Mouse (Mus musculus): ENCODE results near the gene Hdac5. TPM values are rescaled to one million over a fixed set of nuclear protein-coding genes. Genes with fewer than 3 reads are reported as not detected.

Hdac5 gene
- total and polyA plus RNA-seq, 2 experiments from 2014 or later = 69.4 to 170 TPM

DNA sequence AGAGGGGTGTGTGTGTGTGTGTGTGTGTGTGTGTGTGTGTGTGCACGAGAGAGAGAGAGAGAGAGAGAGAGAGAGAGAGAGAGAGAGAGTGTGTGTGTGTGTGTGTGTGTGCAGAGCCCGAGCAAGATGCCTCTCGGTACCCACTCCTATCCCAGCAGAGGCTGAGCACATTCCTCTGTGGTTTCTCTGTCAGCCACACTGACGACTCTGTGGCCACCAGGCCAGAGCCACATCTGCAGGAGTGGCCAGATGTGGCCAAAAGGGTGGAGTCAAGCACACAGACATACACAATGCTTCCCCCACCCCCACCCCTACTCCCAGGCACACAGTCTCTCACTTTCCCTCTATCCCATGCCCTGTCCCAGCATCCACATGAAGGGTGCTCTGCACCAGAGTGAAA, 21.1 kb downstream of the Hdac5 start:
- no peak for TF ChIP-seq CTCF (IDR thresholded peaks at IDR 0.05; ENCODE audit: low read depth)
- ATAC-seq = no peak
- Histone ChIP-seq H3K36me3 (ENCODE audit: insufficient read depth) (peaks cover 31% of the 10 kb centered on the region), H3K4me1 (ENCODE audit: insufficient read depth) (peaks cover 22% of the 10 kb centered on the region), H3K27ac (ENCODE audit: low read depth, low read length) (peak overlapping the region; percentile 81; the same call in 1 of the 2 replicates), H3K4me2 (ENCODE audit: low read depth) (no peak overlapping the region), H3K4me3 (ENCODE audit: low read depth, low read length) (no peak overlapping the region), H3K9me3 (ENCODE audit: low read length) (no peaks in the 10 kb centered on the region), H3K27me3 (ENCODE audit: insufficient read depth, low read length) (no peaks in the 10 kb centered on the region), H3K9ac (no peak overlapping the region)
- 42% methylated on average over 3 of the region's 4 CpGs for WGBS
- no peak for DNase-seq

DNA sequence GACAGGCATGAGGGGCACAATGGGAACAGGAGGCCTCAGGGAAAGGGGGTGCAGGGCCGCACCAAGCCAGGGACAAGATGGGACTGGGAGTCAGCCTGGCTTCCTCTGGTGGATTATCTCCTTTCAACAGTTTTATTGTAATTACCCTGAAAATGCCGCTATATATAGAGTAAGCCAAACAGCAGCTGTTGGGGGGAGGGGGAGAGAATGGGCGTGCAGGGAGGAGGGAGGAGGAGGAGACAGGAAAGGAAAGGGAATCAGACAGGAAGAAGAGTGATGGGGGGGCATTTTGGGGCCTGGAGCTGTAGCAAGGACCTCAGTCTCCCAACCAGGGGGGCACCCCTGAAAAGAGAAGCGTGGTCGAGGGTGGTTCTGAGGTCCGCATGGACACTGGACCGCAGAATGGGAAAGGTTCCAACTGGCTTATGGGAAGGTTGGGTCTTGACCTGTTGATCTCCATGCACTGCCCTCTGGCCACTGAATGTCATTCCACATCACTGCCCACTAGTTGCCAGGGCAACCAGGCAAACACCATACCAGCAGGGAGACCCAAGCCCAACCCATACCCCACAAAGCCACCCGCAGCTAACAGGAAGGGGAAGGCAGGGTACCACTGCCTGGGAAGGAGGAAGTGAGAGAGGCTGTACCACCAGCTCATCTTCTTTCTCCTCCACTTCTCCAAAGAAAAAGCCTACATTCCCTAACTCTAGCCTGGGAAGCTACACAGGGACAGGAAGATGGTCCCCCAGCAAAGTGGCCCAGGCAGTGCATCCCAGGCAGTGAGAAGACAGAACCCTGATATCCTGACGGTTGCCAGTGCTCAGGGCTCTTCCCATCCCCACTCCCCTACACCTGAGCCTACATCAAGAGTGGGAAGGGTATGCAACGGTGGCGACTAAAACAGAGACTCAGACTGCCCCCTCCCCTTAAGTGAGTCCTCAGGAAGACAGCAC, 21.9 kb downstream of the Hdac5 start:
- peak; percentile 77 for ATAC-seq
- H3K27me3 ChIP-seq (ENCODE audit: insufficient read depth, low read length) = no peaks in the 10 kb centered on the region
- H3K36me3 ChIP-seq (ENCODE audit: insufficient read depth) = peaks cover 35% of the 10 kb centered on the region
- 38% methylated on average over 11 of the region's 11 CpGs for WGBS
- H3K9me3 ChIP-seq (ENCODE audit: low read length) = no peaks in the 10 kb centered on the region
- 0 out of 2 replicates have a peak overlapping the region, but pooled peaks have one; percentile 22 for H3K9ac ChIP-seq
- peaks cover 22% of the 10 kb centered on the region for H3K4me1 ChIP-seq (ENCODE audit: insufficient read depth)
- peak overlapping the region; percentile 81 for H3K27ac ChIP-seq (ENCODE audit: low read depth, low read length)
- H3K4me2 ChIP-seq (ENCODE audit: low read depth) = no peak overlapping the region
- H3K4me3 ChIP-seq (ENCODE audit: low read depth, low read length) = no peak overlapping the region
- no peak for TF ChIP-seq CTCF (IDR thresholded peaks at IDR 0.05; ENCODE audit: low read depth)
- DNase-seq = peak; percentile 73

DNA sequence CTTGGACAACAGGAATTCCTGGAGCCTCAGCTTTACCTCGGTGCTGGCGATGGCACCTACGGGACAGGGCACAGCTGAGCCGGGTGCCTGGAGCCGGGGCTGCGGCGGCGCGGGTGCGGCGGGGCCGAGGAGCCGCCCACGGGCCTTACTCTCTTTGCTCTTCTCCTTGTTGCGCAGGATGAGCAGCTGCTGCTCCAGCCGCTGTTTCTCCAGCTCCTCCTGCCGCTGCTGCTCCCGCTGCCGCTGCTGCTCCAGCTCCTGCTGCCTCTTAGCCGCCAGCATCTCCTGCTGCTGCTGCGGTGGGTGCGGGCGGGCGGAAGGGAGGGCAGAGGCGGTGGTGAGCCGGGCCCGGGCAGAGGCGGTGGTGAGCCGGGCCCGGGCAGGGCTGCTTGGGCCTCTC, 23.5 kb downstream of the Hdac5 start:
- WGBS = 77% methylated on average over 30 of the region's 30 CpGs
- DNase-seq (no peak), ATAC-seq (no peak)
- Histone ChIP-seq H3K36me3 (ENCODE audit: insufficient read depth) (peaks cover 45% of the 10 kb centered on the region), H3K9ac (no peak overlapping the region), H3K4me3 (ENCODE audit: low read depth, low read length) (no peak overlapping the region), H3K9me3 (ENCODE audit: low read length) (no peaks in the 10 kb centered on the region), H3K4me2 (ENCODE audit: low read depth) (no peak overlapping the region), H3K27ac (ENCODE audit: low read depth, low read length) (peak overlapping the region; percentile 81; the same call in 1 of the 2 replicates), H3K4me1 (ENCODE audit: insufficient read depth) (peaks cover 16% of the 10 kb centered on the region), H3K27me3 (ENCODE audit: insufficient read depth, low read length) (no peaks in the 10 kb centered on the region)
- no peak for TF ChIP-seq CTCF (IDR thresholded peaks at IDR 0.05; ENCODE audit: low read depth)

DNA sequence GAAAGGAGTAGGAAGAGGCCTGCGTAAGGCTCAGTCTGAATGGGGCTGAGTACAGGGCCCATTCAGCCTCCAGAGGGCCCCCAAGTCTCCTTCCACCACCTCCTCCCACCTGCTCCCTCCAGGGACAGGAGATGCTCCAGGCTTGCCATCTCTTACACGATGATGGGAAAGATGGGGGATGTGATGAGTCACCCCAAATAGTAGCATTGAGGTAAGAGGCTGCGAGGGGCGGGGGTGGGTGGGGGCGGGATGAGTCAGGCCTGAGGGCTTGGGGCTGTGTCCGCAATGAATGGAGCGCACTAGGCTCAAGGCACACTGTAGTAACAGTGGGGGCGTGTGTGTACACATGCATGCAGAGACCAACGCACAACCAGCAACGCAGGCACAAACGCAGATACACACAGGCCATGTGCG, 28.6 kb downstream of the Hdac5 start:
- Histone ChIP-seq H3K27ac (ENCODE audit: low read depth, low read length) (no peak overlapping the region), H3K9ac (no peak overlapping the region), H3K27me3 (ENCODE audit: insufficient read depth, low read length) (no peaks in the 10 kb centered on the region), H3K4me1 (ENCODE audit: insufficient read depth) (no peaks in the 10 kb centered on the region), H3K9me3 (ENCODE audit: low read length) (no peaks in the 10 kb centered on the region), H3K36me3 (ENCODE audit: insufficient read depth) (peaks cover 96% of the 10 kb centered on the region), H3K4me3 (ENCODE audit: low read depth, low read length) (no peak overlapping the region), H3K4me2 (ENCODE audit: low read depth) (no peak overlapping the region)
- DNase-seq = no peak
- ATAC-seq = peak; percentile 66; the same call in 1 of the 2 replicates
- WGBS = 77% methylated on average over 12 of the region's 12 CpGs
- peak; percentile 43; the same call in 1 of the 2 replicates for TF ChIP-seq CTCF (IDR thresholded peaks at IDR 0.05; ENCODE audit: low read depth)

DNA sequence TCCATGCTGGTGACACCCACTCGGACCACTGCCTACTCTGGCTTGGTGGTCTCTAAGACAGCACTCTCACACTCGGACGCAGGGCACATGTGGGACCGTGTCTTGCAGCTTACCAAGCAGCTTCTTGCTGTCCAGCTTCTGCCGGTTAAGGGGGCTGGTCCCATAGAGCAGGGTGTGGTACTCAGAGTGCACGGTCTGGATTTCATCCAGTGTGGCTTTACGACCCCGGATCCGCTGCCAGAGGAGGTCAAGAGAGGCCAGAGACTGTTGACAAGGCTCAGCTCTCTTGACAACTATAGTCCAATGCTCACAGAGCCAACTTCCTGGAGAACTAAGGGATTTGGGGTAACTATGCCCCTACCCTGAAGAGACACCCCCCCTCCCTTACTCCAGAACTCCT, 30.1 kb downstream of the Hdac5 start:
- WGBS = 89% methylated on average over 9 of the region's 9 CpGs
- Histone ChIP-seq H3K9ac (no peak overlapping the region), H3K27me3 (ENCODE audit: insufficient read depth, low read length) (no peaks in the 10 kb centered on the region), H3K36me3 (ENCODE audit: insufficient read depth) (peaks cover 96% of the 10 kb centered on the region), H3K4me1 (ENCODE audit: insufficient read depth) (no peaks in the 10 kb centered on the region), H3K27ac (ENCODE audit: low read depth, low read length) (no peak overlapping the region), H3K4me3 (ENCODE audit: low read depth, low read length) (no peak overlapping the region), H3K9me3 (ENCODE audit: low read length) (no peaks in the 10 kb centered on the region), H3K4me2 (ENCODE audit: low read depth) (no peak overlapping the region)
- TF ChIP-seq CTCF (IDR thresholded peaks at IDR 0.05; ENCODE audit: low read depth) = no peak
- ATAC-seq (no peak), DNase-seq (no peak)

DNA sequence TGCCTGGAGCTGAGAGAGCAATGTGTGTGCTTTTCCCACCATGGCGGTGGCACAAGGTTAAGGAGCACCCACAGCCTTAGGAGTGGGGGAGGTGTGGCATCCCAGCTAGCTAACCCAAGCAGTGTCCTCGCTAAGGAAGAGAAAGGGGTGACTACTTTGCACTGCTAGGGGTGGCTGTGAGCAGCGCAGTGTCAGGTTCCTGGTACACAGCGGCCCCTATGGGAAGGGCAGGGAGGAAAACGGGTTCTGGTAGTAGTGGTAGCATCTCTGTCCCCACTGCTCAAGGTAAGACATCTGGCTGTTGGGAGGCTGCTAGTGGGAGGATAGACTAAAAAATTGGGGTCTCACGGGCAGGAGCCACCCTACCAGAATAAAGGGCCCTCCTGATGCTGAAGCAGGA, 31.7 kb downstream of the Hdac5 start:
- no peak overlapping the region for H3K9ac ChIP-seq
- no peak overlapping the region for H3K4me2 ChIP-seq (ENCODE audit: low read depth)
- H3K4me3 ChIP-seq (ENCODE audit: low read depth, low read length) = no peak overlapping the region
- H3K9me3 ChIP-seq (ENCODE audit: low read length) = no peaks in the 10 kb centered on the region
- DNase-seq = no peak
- no peaks in the 10 kb centered on the region for H3K27me3 ChIP-seq (ENCODE audit: insufficient read depth, low read length)
- no peak for ATAC-seq
- no peaks in the 10 kb centered on the region for H3K4me1 ChIP-seq (ENCODE audit: insufficient read depth)
- WGBS = 71% methylated on average over 6 of the region's 6 CpGs
- peaks cover 97% of the 10 kb centered on the region for H3K36me3 ChIP-seq (ENCODE audit: insufficient read depth)
- H3K27ac ChIP-seq (ENCODE audit: low read depth, low read length) = no peak overlapping the region
- no peak; the same call in 1 of the 2 replicates for TF ChIP-seq CTCF (IDR thresholded peaks at IDR 0.05; ENCODE audit: low read depth)

All from forebrain, postnatal 0 days (tissue).